Mouse (Mus musculus) bone marrow macrophage, adult 2 months (primary cell): ENCODE results near the gene Fbxo27. TPM values are rescaled to one million over a fixed set of nuclear protein-coding genes. Genes with fewer than 3 reads are reported as not detected.

ENCODE experiments used
- H3K27ac ChIP-seq: 2 replicates; pipeline ENCODE4 v1.5.1; 2012; ENCODE audit warnings: low read depth, low read length; ENCODE audit not compliant: insufficient read depth
- H3K4me1 ChIP-seq: 2 replicates; pipeline ENCODE4 v1.6.1; 2012; ENCODE audit warnings: low read length; ENCODE audit not compliant: control insufficient read depth, insufficient read depth
- H3K4me3 ChIP-seq: 2 replicates; pipeline ENCODE4 v1.5.1; 2012; ENCODE audit warnings: mild to moderate bottlenecking, low read length, moderate library complexity; ENCODE audit not compliant: insufficient read depth
- CTCF ChIP-seq: IDR thresholded peaks from 2 replicates; pipeline ENCODE4 v1.5.1; 2012; ENCODE audit warnings: low read depth, mild to moderate bottlenecking, low read length, moderate library complexity
- POLR2A ChIP-seq: IDR thresholded peaks from 2 replicates; pipeline ENCODE4 v1.6.1; 2012; ENCODE audit warnings: mild to moderate bottlenecking, low read depth, low read length, borderline replicate concordance
- polyA plus RNA-seq: library from polyadenylated mRNA; stranded (reverse); fragments of >200 nt; gene quantifications from 2 replicates; pipeline ENCODE4 v1.2.4, GENCODE M21; 2012; ENCODE audit not compliant: missing spikeins, insufficient read depth, insufficient read length

Gene Fbxo27
- polyA plus RNA-seq, 1 experiment = not detected

DNA sequence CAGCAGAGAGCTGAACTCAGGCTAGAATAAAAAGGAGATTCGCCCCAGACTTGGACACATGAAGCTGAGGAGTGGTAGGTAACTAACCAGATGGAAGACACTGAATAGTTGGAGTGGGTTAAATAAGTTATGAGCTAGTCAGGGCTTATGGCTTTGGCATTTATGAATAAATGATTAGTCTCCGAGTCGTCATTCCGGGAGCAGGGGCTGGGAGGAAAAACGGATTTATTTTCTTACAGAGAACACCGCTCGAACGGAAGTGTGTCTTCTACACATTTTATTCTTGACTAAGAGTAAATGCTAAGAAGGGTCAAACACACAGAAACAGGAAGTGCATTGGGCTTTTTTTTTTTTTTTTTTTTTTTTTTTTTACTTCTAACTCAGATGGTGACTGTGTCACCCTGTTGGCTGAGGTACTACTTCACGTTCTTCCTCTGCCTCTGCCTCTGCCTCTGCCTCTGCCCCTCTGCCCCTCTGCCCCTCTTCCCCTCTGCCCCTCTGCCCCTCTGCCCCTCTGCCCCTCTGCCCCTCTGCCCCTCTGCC, 10.0 kb downstream of the Fbxo27 start:
- Histone ChIP-seq H3K4me3 (no peak overlapping the region), H3K27ac (no peak overlapping the region), H3K4me1 (peaks cover 7% of the 10 kb centered on the region)
- TF ChIP-seq CTCF = no peak
- no peak for TF ChIP-seq POLR2A

DNA sequence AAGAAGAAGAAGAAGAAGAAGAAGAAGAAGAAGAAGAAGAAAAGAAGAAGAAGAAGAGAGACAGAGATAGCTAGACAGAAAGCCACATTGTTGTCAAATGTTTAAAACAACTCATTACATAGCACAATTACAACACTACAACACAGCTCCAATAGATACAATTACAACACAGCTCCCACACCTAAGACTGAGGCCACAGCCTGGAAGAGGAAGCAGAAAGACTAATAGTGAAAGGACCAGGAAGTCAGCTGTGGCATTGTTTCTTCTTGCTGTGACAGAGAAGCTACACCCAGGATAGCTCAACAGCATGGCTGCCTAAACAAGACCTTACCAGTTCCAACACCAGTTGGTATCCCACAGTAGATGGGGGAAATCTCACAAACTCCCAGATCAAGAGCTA, 16.8 kb downstream of the Fbxo27 start:
- Histone ChIP-seq H3K27ac (no peak overlapping the region), H3K4me3 (no peak overlapping the region), H3K4me1 (peaks cover 4% of the 10 kb centered on the region)
- no peak for TF ChIP-seq CTCF
- no peak for TF ChIP-seq POLR2A

DNA sequence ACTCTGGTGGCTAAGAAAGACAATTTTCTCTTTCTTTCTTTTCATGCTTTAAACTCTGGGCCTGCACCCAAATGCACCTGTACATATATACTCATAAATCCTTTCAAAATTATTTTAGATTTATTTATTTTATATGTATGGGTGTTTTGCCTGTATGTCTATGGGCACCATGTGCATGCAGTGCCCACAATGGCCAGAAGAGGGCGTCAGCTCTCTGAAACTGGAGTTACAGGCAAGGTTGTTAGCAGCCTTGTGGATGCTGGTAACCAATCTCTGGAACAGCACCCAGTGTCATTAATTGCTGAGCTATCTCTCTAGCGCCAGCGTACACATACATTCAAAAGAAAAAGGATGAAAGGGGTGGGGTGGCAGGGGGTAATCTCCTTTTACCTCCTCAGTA, 18.3 kb downstream of the Fbxo27 start:
- no peak for TF ChIP-seq CTCF
- no peak for TF ChIP-seq POLR2A
- no peak overlapping the region for H3K27ac ChIP-seq
- H3K4me3 ChIP-seq = no peak overlapping the region
- H3K4me1 ChIP-seq = peaks cover 4% of the 10 kb centered on the region

DNA sequence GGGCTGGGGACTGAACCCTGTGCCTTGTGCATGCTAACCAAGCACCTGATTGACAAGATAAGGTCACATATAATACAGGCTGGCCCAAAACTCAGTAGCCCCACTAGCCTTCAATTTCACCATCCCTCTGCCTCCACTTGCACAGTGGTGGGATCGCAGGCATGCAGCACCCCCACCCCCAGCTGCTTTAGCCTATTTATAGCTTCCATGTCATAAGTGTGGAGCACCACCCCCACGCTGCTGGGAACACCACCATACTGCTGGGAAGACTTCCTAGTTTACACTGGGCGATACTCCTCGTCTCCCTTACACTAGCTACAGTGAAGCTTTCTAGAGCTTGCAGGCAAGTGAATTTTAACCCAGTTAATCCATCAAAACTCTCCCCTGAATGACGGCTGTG, 22.0 kb downstream of the Fbxo27 start:
- Histone ChIP-seq H3K4me1 (peaks cover 2% of the 10 kb centered on the region), H3K27ac (no peak overlapping the region), H3K4me3 (no peak overlapping the region)
- TF ChIP-seq CTCF (no peak), POLR2A (no peak)

DNA sequence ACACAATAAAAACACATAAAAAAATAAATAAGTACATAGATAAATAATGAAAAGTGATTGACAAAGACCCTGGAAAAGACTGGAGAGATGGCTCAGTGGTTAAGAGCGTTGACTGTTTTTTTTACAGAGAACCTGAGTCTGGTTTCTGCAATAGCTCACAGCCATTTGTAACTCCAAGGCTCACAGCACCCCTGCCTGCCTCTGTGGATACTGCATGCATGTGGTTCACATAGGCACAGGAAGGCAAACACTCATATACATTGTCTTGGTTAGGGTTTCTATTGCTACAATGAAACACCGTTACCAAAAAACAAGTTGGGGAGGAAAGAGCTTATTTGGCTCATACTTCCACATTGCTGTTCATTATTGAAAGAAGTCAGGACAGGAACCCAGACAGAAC, 22.9 kb downstream of the Fbxo27 start:
- Histone ChIP-seq H3K4me3 (no peak overlapping the region), H3K27ac (no peak overlapping the region), H3K4me1 (no peaks in the 10 kb centered on the region)
- TF ChIP-seq POLR2A = no peak
- no peak for TF ChIP-seq CTCF

DNA sequence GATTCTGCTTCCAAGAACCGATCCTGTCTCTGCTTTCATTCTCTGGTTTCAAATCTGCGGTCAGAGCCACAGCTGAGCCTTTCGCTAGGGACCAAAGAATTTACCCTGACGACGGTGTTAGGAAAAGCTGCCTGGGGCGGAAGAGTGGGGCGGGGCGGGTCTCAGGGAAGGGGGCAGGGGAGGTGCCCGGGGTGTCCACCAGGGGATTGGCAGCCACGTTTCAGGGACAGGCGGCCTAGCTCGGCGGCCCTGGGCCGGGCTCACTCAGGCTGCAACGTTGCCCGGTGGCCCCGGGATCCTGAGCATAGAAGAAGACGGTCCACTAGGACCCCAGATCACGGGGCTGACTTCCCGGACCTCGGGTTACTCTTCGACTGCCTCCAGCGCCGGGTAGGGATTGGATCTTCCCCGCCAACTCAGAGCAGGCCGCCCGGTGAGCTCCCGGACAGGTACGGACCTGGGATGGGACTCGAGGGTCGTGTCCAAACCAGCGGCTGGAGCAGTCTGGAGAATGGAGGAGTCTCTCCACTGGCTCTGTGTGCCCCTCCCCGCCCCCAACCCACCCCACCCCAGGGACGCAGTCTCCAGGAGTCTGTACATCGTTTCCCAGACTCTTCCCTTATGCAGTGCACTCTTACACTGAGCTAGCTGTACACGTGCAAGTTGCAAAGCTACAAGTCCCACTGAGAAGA, 24.1 kb downstream of the Fbxo27 start, which contains the start of gene Fbxo17:
Fbxo17 (plus strand) TSS at position 215 of the 692 bp plus-strand sequence.
- H3K27ac ChIP-seq = no peak within 1 kb of the TSS
- H3K4me3 ChIP-seq = peak within 1 kb of the TSS; percentile 57
- H3K4me1 ChIP-seq = no peaks in the 10 kb centered on the region
- TF ChIP-seq CTCF (no peak), POLR2A (no peak)

DNA sequence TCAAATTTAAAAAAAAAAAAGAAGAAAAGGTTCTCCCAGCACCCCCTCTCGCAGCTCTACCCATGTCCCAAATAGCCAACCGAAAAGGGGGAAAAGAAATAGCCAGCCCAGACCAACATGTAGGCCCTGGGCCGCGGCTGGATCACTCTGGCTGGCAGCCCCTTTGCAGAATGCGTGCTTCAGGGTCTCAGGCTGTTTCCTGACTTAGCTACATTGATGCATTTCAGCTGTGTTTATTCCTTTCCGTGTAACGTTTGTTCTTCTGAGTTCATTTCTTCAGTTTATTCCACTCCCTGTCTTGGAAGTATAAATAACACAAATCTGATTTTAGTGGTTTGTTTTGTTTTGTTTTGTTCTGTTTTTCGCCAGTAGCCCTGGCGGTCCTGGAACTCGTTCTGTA, 25.1 kb downstream of the Fbxo27 start:
- Histone ChIP-seq H3K4me3 (no peak overlapping the region), H3K27ac (no peak overlapping the region), H3K4me1 (no peaks in the 10 kb centered on the region)
- TF ChIP-seq CTCF (no peak), POLR2A (no peak)

DNA sequence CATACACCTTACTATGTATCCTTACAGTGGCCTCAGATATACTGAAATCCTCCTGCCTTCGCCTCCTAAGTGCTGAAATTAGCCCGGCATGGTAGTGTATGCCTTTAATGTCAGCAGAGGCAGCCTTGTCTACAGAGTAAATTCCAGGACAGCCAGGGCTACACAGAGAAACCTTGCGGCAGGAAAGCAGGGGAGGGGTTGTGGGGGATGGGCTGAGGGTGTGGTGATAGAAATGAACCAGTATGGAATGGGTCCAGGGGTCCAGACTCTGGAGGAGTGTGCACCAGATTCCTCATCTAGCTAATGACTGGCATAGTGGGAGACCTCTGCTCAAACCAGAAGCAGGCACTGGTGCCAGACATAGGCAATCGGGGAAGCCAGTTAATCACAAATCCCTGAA, 26.5 kb downstream of the Fbxo27 start:
- Histone ChIP-seq H3K27ac (no peak overlapping the region), H3K4me1 (no peaks in the 10 kb centered on the region), H3K4me3 (no peak overlapping the region)
- TF ChIP-seq CTCF (no peak), POLR2A (no peak)

DNA sequence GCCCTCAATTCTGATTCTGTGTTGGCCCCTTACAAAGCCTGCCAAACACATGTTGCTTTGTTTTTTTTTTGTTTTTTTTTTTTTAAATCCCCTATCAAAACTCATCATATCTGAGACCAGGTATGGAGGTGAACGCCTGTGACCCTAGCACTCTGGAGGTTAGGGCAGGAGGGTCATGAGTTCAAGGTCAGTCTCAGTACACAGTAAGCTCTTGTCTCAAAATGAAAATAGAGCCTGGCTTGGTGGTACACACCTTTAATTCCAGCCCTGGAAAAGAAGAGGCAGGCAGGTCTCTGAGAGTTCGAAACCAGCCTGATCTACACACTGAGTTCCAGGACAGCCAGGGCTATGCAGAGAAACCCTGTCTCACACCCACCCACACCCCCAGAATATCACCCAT, 27.0 kb downstream of the Fbxo27 start:
- Histone ChIP-seq H3K27ac (no peak overlapping the region), H3K4me3 (no peak overlapping the region), H3K4me1 (no peaks in the 10 kb centered on the region)
- TF ChIP-seq POLR2A (no peak), CTCF (no peak)

DNA sequence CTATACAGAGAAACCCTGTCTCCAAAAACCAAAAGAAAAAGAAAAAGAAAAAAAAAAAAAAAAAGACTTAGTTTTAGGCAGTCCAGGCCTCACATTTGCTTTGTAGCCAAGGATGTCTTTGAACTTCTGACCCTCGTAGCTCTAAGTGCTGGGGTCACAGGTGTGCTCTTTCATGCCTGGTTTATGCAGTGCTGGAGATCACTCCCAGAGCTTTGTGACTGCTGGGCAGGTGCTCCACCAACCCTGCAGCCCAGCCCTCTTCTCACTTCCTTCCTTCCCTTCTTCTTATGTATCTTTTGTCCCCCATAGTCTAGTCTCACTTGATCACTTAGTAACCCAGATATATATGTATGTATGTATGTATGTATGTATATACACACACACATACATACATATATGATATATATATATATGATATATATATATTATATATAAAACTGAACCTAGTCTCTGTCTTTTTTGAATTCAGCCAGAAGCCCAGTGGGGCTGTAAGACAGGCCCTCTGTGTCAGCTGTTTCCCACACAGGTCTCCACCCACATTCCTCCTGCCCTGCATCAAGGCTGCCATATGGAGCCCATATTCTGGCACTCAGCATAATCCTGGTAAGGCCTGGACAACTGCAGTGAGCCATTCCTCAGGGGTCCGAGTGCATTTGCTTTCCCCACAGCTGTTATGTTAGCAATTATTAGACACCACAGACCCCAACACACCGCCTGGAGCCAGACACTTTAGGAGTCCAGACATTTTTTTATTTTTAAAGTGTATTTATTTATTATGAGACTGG, 28.3 kb downstream of the Fbxo27 start:
- TF ChIP-seq POLR2A = no peak
- no peak for TF ChIP-seq CTCF
- Histone ChIP-seq H3K4me1 (no peaks in the 10 kb centered on the region), H3K27ac (no peak overlapping the region), H3K4me3 (no peak overlapping the region)
